ENCODE assay signal across 14 mouse cellular contexts in the genomic region with DNA sequence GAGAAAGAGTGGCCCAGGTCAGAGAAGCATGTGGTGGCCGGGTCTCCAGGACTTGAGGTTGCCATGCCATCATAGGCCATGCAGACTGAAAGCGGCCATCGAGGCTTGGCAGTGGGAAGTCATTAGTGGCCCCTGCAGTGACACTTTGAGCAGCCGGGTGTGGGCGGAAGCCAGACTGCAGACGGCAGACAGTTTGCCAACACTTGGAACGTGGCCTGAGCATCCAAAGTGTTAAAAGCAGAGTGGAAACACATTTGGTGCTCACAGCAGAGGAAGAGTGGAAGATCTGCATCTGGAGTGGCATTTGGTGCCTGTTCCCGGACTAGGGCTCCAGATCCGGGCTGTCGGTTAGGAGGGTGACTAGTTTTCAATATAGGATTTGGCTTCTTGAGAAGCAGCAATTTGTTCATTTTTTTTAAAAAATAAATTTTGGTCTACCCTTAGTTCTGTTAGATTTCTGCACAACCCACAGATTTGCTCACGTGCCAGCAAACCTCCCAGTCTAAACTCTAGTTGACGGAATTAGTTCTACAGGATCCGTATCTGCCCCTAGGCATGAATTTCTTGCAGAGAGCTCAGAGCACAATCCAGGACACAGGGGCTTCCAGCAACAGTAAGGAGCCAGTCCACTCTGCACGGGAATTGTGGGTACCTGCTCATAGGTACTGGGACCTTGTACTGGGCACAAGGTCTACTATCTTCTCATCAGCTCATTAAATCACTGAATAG.
DNase-seq lines count a peak whose midpoint lies in the region; ATAC-seq lines count a peak whose summit lies in the region.
"Had no signal": no experiment of that assay in that cellular context is flagged by ENCODE, and none has a peak within 500 bp of the region (broad histone marks: within the 10 kb centered on the region; RNA-seq: fewer than 3 reads in every experiment).

No protein-coding gene starts in this region.

- H3K4me1 ChIP-seq in forebrain, embryonic 14.5 days (ENCODE audit: control insufficient read depth, insufficient read depth, low read length) = no peaks in the 10 kb centered on the region
- no peaks in the 10 kb centered on the region for H3K4me1 ChIP-seq in forebrain, embryonic 10.5 days
- H3K4me1 ChIP-seq: embryonic facial prominence, embryonic 12.5 days; stomach, embryonic 15.5 days had no signal

- peak; percentile 84 for DNase-seq in forebrain, embryonic 14.5 days (ENCODE audit: low spot score)
- DNase-seq in forebrain, embryonic 10.5 days (ENCODE audit: extremely low spot score, low spot score) = no peak
- peak; percentile 51 to 71 for DNase-seq in cerebellum, postnatal 25 days
- DNase-seq in layer of hippocampus, adult 9-11 months = peak; percentile 86
- DNase-seq in right cerebral cortex, adult 18-20 months = peak; percentile 79
- DNase-seq in adrenal gland, adult (ENCODE audit: inconsistent age in 2 of 2, low spot score in 1 of 2) = no peak
- DNase-seq in ovary, postnatal 10 days (ENCODE audit: low spot score) = no peak
- DNase-seq: adrenal gland, postnatal 36 days; gastrocnemius, postnatal 36 days; lung, postnatal 10 days had no signal

- no peak overlapping the region for H3K4me2 ChIP-seq in forebrain, embryonic 14.5 days (ENCODE audit: low read length)
- H3K4me2 ChIP-seq: embryonic facial prominence, embryonic 12.5 days; stomach, embryonic 15.5 days had no signal

- no peaks in the 10 kb centered on the region for H3K36me3 ChIP-seq in forebrain, embryonic 14.5 days (ENCODE audit: control insufficient read depth, insufficient read depth, low read length)
- H3K36me3 ChIP-seq in forebrain, embryonic 10.5 days (replicated peaks) = no peaks in the 10 kb centered on the region
- H3K36me3 ChIP-seq: embryonic facial prominence, embryonic 12.5 days; stomach, embryonic 15.5 days had no signal

- no peaks in the 10 kb centered on the region for H3K27me3 ChIP-seq in forebrain, embryonic 14.5 days (replicated peaks; ENCODE audit: control insufficient read depth, insufficient read depth, low read length)
- no peaks in the 10 kb centered on the region for H3K27me3 ChIP-seq in forebrain, embryonic 10.5 days (ENCODE audit: poor library complexity, severe bottlenecking)
- H3K27me3 ChIP-seq: embryonic facial prominence, embryonic 12.5 days; stomach, embryonic 15.5 days had no signal

- no peaks in the 10 kb centered on the region for H3K9me3 ChIP-seq in forebrain, embryonic 14.5 days (replicated peaks; ENCODE audit: control insufficient read depth, low read length)
- H3K9me3 ChIP-seq in forebrain, embryonic 10.5 days = no peaks in the 10 kb centered on the region
- H3K9me3 ChIP-seq: embryonic facial prominence, embryonic 12.5 days; stomach, embryonic 15.5 days had no signal

- no peak overlapping the region for H3K4me3 ChIP-seq in forebrain, embryonic 14.5 days (ENCODE audit: low read depth, low read length)
- H3K4me3 ChIP-seq in forebrain, embryonic 10.5 days = no peak overlapping the region
- H3K4me3 ChIP-seq: embryonic facial prominence, embryonic 12.5 days; stomach, embryonic 15.5 days had no signal

- 72% methylated on average over 14 of the region's 14 CpGs for WGBS in forebrain, embryonic 14.5 days
- 93% methylated on average over 14 of the region's 14 CpGs for WGBS in forebrain, embryonic 10.5 days

- no peak overlapping the region for H3K9ac ChIP-seq in forebrain, embryonic 14.5 days (ENCODE audit: low read length)
- H3K9ac ChIP-seq: embryonic facial prominence, embryonic 12.5 days; stomach, embryonic 15.5 days had no signal

- H3K27ac ChIP-seq in forebrain, embryonic 14.5 days (ENCODE audit: low read depth, low read length) = no peak overlapping the region
- H3K27ac ChIP-seq in forebrain, embryonic 10.5 days = no peak overlapping the region
- H3K27ac ChIP-seq: embryonic facial prominence, embryonic 12.5 days; stomach, embryonic 15.5 days had no signal

- peak; percentile 65; the same call in 1 of the 2 replicates for ATAC-seq in forebrain, embryonic 14.5 days
- no peak for ATAC-seq in erythroid progenitor cell, adult 5-6 weeks (replicated peaks; ENCODE audit: low FRiP score, poor library complexity, severe bottlenecking)
- ATAC-seq: intestine, embryonic 16.5 days had no signal

Comparison
In these comparisons a context has a peak if more than half of its experiments do, and no peak if none do; other contexts are left out.
1. DNase-seq: peak in forebrain, embryonic 14.5 days (single experiment), cerebellum, postnatal 25 days (2 of 2), layer of hippocampus, adult 9-11 months (single experiment) and right cerebral cortex, adult 18-20 months (single experiment); none in forebrain, embryonic 10.5 days (single experiment), adrenal gland, adult (0 of 2) and ovary, postnatal 10 days (single experiment).